Mouse (Mus musculus) monocyte, adult 5-6 weeks (primary cell): ENCODE measurements at regions not wholly inside any gene's neighbourhood (a gene's known extent, or its start where the extent isn't known, plus 50 kb on each side); places are given as distances from the start of the nearest gene placed in this dataset.

ENCODE experiments used
- ATAC-seq: fragments of 153-309, 156-312 bp; replicated peaks from 2 replicates; pipeline ENCODE4 v1.8.0; 2017; ENCODE audit warnings: mild to moderate bottlenecking; ENCODE audit not compliant: low TSS enrichment, insufficient number of reproducible peaks, severe bottlenecking, poor library complexity, low FRiP score

DNA sequence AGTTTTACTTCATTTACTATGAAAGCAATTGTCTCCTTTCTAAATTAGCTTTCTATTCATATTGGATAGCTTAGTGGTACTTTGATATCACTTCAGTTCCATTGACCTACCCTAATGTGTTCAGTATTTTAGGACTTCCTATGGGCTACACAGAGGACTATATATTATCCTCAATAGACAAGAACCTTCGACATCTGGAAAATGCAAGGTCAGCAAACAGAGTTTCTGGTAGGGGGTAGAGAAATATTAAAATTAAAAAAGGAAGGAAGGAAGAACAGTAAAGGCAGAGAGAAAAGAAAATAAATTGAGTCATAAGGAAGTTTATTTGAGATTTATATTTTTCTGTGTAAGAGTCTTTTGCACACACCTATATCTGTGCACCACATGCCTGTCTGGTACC, 107.4 kb upstream of the Insig1 start:
- no peak for ATAC-seq

DNA sequence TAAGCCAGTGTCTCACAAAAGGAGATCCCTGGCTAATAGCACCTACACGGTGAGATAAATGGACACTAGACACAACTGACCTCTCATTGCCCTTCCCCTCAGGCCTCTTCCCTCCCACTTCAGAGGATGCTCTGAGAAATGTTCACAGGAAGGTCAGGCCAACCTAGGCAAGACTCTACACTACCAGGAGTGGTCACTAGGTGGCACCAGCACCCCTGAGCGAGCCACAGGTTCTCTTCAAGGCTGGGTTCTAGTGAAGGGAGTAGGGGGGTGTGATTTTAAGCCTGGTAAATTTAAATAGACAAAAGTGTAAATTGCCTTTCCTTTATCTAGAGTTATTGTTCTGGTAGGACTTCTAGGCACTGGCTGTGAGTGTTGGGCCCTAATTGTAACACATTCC, 76.0 kb upstream of the Insig1 start:
- peak; percentile 68; the same call in 1 of the 2 replicates for ATAC-seq

DNA sequence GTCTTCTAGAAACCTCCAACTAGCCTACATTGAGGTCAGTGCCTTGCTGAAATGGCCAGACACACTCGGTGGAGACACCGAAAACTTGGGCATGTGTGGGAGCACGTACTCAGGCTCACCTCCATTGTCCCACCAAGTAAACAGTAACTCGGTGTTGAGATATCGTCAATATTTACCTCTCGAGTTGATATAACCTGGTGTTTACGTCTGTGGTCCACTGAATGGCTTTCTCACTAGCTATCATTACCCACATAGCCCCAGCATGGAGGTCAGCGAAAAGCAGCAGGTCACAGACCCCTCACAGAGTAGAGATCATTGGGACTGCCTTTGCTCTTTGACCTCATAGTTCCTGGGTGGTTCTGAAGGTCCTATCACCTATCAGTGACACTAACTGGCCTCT, 73.4 kb upstream of the Insig1 start:
- ATAC-seq = no peak

DNA sequence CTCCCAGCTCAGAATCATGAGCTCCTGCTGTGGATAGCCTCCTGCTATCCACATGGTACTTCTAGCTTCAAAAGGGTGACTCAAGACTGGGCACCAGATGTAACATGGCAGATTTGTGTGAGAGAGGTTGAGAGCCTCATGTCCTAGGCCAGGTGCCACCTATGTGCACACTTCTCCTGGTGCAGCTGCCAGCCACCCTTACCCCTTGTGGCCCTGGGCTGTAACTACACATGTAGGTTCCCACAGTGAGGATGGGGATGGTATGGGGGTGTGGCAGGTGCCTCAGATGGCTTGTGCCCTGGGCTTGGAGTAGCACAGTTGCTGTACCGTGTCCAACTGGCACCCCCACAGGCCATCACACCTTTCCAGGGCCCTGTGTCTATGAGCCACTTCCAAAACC, 68.2 kb upstream of the Insig1 start:
- ATAC-seq = no peak

DNA sequence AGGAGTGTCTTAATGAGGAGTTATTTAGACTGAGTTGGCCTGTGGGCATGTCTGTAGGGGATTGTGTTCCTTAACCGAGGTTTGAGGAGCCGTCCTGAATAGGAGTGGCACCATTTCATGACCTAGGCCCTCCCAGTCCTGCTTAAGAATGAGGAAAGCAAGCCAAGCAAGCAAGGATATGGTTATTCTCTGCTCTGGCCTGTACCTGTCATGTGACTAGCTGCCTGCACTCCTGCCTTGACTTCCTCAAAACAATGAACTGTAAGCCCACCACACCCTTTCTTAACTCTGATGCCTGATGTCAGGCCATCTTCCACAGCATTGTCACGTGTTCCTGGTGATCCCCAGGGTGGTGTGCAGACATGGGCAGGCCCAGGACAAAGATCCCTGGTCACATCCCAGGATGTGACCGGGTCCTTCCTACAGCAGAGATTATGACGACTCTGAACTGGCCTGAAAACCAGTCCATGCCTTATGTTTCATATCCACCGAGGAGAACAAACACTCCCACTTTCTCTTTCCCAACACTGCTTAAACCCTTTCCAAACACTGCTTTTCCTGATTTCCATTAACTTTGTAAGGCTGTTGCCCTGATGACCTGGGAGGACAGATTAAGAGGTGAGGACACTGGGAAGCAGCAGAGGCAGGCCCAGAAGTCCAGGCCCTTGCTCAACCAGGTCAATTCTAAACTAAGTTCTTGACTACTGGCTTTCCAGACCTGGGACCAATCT, 67.2 kb upstream of the Insig1 start:
- ATAC-seq = peak; percentile 58; the same call in 1 of the 2 replicates

DNA sequence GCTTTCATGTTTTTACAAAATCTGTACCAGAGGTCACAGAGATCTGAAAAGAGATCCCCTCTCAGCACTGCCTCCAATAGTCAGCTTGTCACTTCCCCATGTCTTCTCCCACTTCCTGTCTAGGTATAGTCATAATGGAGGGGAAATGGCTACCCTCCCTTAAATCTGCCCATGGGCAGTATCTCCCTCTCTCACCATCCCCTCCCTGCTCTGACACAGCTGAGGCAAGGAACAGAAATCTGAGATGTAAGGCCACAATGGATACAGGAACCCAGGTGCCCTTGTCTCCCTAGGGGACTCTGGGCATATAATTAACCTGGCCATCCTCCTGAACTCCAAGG, 66.7 kb upstream of the Insig1 start:
- peak; percentile 58; the same call in 1 of the 2 replicates for ATAC-seq

DNA sequence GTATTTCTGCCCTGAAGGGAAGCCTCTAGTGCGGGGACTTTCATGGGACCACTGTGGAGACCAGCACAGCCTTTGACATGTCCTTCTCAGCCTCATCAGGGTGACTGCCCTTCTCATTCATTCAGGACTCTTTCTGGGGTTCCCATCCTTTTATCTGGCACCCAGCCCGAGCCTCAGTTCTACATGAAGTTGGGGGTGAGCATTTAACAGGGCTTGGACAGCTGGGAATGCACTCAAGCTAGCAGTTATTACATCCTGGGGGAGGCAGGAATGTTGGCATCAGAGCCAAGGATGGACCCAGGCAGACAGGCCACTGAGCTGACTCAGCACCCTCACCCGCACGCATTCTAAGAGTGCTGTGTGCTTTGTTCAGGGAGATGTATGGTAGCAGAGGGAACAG, 61.8 kb upstream of the Insig1 start:
- ATAC-seq = no peak

DNA sequence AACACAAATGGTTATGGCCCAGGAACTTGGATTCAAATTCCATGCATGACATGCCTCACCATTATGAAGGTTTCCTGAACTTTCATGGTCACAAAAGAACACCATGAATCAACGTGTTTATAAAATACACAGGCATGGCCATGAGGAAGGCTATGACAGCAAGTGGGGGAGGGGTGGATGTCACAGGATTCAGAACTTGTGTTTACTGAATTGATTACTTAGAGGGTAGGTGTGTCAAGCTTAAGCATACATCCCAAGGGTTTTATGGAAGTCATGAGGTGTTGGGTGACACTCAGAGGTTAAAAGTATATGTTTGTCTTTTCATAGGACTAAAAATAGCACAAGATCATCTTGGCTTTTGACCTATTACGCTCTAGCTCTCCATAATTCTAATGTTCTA, 61.3 kb upstream of the Insig1 start:
- no peak for ATAC-seq

DNA sequence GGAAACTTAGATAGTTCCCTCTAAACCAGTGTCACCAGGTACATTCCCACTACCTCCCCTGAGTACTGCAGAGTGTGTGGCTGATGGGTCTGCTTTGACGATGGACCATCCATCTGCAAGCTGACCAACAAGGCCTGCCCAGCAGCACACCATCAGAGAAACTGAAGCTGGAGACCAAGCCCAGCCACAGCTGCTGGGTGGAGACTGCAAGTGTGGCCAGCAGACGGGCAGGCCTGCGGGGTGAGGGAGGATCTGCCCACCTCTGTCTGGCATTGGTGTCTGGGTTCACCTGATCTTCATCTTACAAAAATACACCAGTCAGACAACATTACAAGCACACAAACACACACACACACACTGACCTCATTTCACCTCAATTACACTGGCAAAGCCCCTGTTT, 60.6 kb upstream of the Insig1 start:
- no peak for ATAC-seq

DNA sequence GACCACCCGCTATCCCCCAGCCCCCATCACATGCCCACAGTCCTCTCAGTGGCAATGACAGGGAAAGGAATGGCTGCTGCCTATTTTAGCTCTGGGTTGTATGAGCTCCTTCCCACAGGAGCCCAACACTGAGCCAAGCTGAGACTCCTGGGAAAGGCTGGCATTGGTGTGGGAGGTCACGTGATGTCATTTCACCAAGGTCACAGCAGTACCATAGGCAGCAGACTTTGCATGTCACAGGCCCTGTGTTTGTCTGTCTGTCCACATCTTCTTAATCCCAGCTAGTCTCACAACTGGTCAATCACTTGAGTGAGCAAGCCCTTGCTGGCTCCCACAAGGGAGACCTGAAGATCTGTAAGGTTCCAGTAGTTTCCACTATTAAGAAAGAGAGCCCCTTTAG, 58.7 kb upstream of the Insig1 start:
- ATAC-seq = no peak

DNA sequence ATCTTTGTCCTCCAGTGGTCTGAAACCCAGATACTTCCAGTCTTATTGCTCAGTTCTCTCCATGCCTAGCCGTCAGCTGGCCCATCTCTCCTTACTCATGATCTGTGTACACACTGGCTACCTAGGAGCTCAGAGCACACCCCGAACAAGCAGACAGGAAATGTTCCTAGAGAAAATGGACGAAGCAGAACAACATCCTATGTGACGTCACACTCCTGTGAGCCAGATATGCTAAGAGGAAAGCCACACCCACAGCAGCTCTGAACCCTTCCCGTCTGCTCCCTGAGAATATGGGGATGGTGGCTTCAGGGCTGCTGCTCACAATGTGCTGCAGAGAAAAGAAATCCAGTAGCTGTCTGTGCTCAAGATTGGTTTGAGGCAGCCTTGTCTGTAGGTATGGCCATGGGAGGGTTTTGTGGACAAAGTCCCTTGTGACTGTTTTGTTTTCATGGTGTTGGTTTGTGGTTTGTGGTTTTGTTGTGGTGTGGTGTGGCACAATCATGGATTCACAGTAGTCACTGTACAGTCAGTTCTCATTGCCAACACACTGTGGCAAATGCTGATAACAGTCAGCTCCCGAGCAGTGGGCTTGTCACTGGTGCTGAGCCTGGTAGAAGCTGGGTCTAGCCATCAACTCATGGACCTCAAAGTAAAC, 57.4 kb upstream of the Insig1 start:
- ATAC-seq = no peak

DNA sequence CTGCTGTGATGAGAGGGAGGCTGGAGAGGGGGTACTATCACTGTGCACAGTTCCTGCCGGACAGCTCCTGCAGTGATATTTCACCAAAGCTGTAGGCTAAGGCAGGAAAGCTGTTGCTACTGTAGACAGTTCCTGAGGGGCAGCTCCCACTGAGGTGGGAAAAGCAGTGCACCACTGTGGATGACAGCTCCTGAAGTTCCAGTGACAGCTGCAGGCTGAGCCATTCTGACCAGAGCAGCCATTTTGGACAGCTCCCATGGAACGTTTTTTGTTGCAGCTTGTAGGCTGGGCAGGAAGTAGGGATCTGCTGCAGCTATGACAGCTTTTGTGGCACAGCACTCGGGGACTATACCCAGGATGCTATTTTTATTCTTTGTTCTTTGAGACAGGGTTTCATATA, 51.3 kb upstream of the Insig1 start:
- no peak for ATAC-seq
